Mouse (Mus musculus) bone marrow macrophage, adult 2 months (primary cell): ENCODE data around the gene Polr3h.

Experiments
- CTCF ChIP-seq: IDR thresholded peaks from 2 replicates; pipeline ENCODE4 v1.5.1; 2012; ENCODE audit warnings: low read depth, mild to moderate bottlenecking, low read length, moderate library complexity
- POLR2A ChIP-seq: IDR thresholded peaks from 2 replicates; pipeline ENCODE4 v1.6.1; 2012; ENCODE audit warnings: mild to moderate bottlenecking, low read depth, low read length, borderline replicate concordance

GRCm38 (mm10) chr15:81958906-81959305 is 32.9 kb upstream of the Polr3h start:
- TF ChIP-seq POLR2A (no peak), CTCF (no peak)
